Mouse (Mus musculus): ENCODE measurements around the gene Asah2. TPM values are rescaled to one million over a fixed set of nuclear protein-coding genes. Genes with fewer than 3 reads are reported as not detected.
"Not testable (repeated sequence)": the region's sequence is repeated elsewhere in the genome, so short reads cannot be mapped to it uniquely, and the experiment has no call there.

Gene Asah2
- total RNA-seq (2021) (10 to 100 TPM; 20.5 to 25.7 TPM), polyA plus RNA-seq (2012; rRNA removed) (12.1 and 13.0 TPM in 2 replicates)
- long read RNA-seq, partial matches to known transcripts = 0 of 1 reads
- long read RNA-seq, other reads (novel, unspliced or antisense) = 1 of 1 reads

DNA sequence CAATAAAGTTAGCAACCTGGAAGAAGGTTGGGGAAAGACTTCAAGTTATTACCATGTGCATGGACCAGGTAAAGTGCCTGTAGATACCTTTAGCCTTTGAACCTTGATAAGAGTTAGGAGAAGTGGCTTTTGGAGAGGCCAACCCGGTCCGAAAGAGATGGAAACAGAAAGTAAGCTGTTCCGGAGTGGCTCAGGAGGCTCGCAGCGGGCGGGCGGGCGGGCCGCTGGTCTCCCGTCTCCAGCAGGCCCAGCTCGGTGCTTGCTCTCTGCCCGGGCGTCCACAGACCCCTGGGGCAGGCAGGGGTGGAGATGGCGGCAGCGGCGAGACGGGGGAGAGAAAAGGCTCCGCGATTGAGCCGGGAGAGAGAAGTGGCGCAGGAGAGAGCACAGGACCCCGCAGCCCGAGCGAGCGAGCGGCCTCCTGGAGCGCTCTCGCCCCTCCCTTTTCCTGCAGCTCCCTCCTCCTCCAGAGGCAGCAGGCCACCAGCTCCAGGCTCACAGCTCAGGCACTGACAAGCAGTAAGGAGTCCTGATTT, at the start of gene Asah2:
Asah2 (minus strand) TSS at position 441 of the 536 bp plus-strand sequence.
- peak; percentile 91 for DNase-seq

GRCm38 (mm10) chr19:32157045-32157444, 49.0 kb upstream of the Asah2 start:
- no peak for DNase-seq

DNA sequence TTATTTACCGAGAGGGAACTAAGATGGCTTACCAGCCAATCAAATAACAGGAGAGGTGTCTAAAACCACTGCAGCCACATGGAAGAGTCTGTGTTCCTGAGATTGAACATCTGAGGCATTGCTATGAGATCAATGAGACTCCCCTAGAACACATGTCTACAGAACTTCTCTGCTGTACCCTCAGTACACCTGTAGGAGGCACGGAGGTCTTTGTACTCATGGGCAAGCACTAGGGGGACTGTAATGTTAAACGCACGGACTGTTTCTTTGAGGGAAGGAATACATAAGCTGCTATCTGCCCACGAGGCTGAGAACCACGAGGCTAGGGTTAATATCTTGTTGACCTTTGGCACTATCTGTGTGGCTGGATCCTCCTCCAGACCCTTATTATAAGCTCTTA, 44.5 kb upstream of the Asah2 start:
- DNase-seq = no peak

DNA sequence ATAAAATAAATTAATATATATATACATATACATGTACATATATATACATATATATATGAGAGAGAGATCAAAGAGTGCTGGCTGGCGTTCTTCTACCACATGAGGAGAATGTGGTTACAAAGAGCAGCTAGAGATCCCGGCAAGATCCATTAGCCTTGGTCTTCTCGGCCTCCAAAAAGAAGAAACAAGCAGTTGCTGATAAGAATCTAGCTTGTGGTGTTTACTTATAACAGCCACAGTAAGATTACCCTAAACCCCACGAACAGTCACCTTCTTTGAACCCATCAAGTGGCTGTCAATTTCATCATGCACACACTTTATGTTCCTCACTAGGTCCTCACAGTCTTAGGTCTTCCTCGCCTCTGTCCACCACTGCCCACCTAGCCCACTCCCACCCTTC, 40.7 kb upstream of the Asah2 start:
- DNase-seq = no peak

GRCm38 (mm10) chr19:32142383-32142782, 34.4 kb upstream of the Asah2 start:
- no peak for DNase-seq

DNA sequence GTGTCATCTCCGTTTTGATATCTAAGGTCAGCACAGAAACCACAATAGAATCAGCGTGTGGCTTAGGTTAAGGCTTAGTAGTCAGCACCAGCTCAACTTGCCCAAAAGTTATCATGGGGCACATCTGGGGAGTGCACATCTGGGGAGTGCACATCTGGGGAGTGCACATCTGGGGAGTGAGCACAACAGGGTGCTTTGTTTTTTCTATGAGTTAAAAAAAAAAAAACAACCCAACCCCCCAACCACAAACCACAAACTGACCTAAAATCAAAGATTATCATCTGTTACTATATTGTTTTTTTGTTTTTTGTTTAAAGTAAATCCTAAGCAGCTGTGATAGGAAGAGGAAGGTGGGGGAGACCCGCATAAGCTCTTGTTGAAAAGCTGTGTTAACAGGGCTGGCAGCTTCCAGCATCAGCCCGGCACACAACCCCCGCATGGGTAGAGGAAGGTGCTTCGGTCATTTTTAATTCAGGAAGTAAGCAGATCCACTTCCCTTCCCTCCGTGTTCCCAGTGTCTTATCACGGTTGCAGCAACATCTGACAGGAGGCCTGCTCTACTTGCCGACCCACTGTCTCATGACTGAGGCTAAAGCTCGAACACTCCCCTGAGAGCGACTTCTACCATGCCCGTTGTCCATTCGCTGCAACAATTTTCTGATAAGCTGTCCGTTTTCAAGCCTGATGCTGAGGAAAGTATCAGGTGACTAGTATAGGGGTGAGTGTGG, 30.5 kb upstream of the Asah2 start:
- no peak for DNase-seq

DNA sequence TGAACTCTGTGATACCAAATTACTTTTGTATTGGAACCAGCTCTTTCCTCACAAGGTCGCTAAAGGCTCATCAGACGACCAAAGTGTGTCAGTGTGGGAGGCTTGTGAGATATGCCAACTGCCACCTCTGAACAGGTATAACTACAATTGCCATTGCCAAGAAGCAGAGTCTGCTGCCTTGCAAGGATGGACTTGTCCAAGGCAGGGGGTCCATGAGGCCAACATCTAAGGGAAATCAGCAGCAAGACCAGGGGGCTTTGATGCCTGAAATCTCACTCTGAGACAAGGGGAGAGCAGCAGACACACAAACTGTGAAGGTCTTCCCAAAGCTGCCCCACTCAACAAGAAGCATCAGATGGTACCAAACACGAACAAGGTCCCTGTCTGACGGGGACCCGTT, 29.9 kb upstream of the Asah2 start:
- DNase-seq = no peak

GRCm38 (mm10) chr19:32136888-32137625, 29.0 kb upstream of the Asah2 start:
- peak; percentile 21 for DNase-seq

DNA sequence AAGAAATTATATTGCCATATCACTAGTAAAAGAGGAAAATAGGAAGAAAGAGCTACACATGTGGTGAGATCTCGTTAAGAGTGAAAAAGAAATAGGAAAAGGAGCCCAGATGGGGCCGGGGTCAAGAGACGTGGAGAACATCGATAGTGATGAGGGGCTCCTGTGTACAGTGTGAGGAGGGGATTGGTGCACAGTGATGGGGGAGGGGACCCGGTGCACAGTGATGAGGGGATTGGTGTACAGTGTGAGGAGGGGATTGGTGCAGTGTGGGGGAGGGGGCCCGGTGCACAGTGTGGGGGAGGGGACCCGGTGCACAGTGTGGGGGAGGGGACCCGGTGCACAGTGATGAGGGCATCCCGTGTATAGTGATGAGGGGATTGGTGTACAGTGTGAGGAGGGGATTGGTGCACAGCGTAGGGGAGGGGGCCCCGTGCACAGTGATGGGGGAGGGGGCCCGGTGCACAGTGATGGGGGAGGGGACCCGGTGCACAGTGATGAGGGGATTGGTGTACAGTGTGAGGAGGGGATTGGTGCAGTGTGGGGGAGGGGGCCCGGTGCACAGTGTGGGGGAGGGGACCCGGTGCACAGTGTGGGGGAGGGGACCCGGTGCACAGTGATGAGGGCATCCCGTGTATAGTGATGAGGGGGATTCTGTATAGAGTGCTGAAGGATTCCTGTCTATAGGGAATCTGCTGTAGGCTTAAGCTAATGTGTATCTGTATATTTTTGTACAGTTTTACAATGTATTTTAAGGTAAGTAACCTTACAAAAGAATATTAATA, 23.9 kb upstream of the Asah2 start:
- not testable (repeated sequence) for DNase-seq

DNA sequence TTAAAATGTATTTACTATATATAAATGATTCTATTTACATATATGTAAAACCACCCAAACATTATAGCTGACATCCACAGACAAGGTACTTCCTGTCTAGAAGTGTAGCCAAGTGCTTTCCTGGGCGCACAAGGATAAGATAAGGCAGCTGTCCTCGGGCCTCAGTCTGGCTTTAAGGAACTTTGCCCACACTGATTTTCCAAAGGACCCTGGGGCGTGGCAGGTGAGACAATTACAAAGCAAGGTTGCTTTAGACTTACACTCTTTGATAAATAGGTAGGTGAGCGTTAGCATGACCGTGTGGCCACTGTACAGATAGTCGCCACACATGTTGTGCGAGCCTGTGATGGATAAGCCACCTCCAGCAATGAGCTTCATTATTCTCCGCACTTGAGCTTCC, 21.3 kb upstream of the Asah2 start:
- DNase-seq = no peak

DNA sequence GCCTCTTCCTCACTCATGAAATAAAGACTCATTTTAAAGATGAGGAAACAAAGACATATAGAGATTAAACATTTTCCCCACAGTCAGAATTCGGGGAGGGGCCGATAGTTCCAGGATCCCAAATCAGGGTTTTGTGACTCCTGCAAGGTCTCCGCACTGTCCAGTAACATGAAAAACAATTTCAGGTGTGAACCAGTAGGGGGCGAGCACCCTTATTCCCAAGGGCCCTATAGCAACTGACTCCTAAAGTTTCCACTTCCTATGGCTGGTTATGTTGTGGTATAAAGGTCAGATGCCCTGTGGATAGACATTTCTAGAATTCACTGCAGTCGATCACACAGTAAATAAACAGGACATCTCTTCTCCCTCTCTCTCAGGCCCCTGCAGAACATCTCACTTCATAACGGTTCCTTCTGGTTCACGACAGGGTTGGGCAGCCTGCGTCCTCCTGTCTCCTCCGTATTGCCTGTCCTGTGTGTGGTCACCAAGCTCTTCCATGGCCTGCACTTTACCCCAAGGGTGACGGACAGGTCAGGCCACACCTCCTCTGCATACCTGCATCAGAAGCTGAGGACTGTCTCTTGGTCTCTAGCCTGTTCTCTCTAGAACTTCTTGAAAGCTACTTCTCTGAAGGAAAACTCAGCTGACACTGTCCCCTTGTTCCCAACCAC, 19.3 kb upstream of the Asah2 start:
- no peak for DNase-seq

GRCm38 (mm10) chr19:32124155-32124554, 16.1 kb upstream of the Asah2 start:
- no peak for DNase-seq

- no peak for DNase-seq
Observed at GRCm38 (mm10) chr19:32123196-32123595, 15.2 kb upstream of the Asah2 start.

GRCm38 (mm10) chr19:32120798-32121197, 12.8 kb upstream of the Asah2 start:
- no peak for DNase-seq

- DNase-seq = no peak
Observed at GRCm38 (mm10) chr19:32119666-32120065, 11.7 kb upstream of the Asah2 start.

- DNase-seq = no peak
Observed at GRCm38 (mm10) chr19:32118496-32118895, 10.5 kb upstream of the Asah2 start.

- no peak for DNase-seq
Observed at GRCm38 (mm10) chr19:32117484-32118018, 9.5 kb upstream of the Asah2 start.

GRCm38 (mm10) chr19:32111866-32112790, 4.1 kb upstream of the Asah2 start:
- DNase-seq = no peak

GRCm38 (mm10) chr19:32106750-32107149, 1.3 kb downstream of the Asah2 start:
- no peak for DNase-seq

DNA sequence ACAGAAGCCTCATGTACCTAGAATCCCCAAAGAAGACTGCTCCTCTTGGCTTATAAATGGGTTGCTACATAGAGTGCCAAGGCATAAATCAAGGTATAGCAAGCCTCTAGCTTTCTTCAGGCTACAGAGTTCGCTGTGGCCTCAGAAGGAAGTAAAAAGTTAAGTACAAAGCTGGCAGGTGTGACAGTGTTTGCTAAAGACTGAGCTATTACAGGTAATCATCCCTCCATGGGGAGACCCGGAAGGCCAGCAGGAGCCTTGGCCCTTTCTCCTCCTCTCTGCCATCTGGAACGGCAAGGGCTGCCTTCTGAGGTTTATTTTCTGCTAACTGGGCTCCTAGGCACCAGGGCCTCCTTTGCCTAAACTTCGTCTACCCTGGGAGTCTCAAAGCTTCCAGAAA, 3.8 kb downstream of the Asah2 start:
- DNase-seq = no peak

Measured in adrenal gland, adult 2 months (tissue).